ENCODE assay signal across 8 mouse cellular contexts in the genomic region with DNA sequence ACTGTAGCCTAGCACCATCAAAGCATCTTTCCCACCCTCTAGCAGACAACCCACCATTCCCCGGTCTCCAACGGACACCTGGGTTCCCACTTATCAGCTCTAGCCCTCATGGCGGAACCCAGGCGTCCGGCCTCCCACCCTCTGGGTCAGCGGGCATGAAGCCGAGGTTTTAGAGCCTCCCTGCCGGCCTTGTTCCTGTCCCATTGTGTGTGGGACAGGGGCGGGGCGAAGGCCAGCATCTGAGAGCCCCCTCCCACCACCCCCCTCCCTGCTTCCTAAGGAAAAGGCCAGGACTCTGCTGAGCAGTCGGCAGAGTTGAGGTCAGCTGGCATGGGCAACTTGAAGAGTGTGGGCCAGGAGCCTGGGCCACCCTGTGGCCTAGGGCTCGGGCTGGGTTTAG. TPM values are rescaled to one million over a fixed set of nuclear protein-coding genes. Genes with fewer than 3 reads are reported as not detected.
DNase-seq lines count a peak whose midpoint lies in the region; ATAC-seq and TF ChIP-seq lines count a peak whose summit lies in the region.

Gene Nos3, plus strand, starts transcription at position 303 of the 400 bp plus-strand sequence.

- H3K27me3 ChIP-seq in spleen, adult 2 months (ENCODE audit: control insufficient read depth, insufficient read depth, low read length) = no peaks in the 10 kb centered on the region
- no peaks in the 10 kb centered on the region for H3K27me3 ChIP-seq in heart, embryonic 14.5 days (ENCODE audit: control insufficient read depth, insufficient read depth, low read length)
- H3K27me3 ChIP-seq in neural tube, embryonic 15.5 days (replicated peaks) = no peaks in the 10 kb centered on the region

- peak; percentile 28 for ATAC-seq in heart, embryonic 14.5 days (ENCODE audit: insufficient number of reproducible peaks, insufficient read depth, low FRiP score, low read depth)
- ATAC-seq in neural tube, embryonic 15.5 days (ENCODE audit: low FRiP score) = no peak

- no peak for DNase-seq in spleen, adult 2 months (ENCODE audit: low read depth in 1 of 2, low spot score in 2 of 2)
- DNase-seq in spleen, postnatal 14 days (ENCODE audit: low spot score in 2 of 2) = no peak
- DNase-seq in kidney, postnatal 10 days = peak; percentile 79
- DNase-seq in Muller cell, postnatal 12 days (ENCODE audit: inconsistent ontology term) = no peak
- DNase-seq in cerebellum, adult 11-12 months = no peak
- no peak for DNase-seq in right cerebral cortex, adult 18-20 months

- no peaks in the 10 kb centered on the region for H3K36me3 ChIP-seq in spleen, adult 2 months (ENCODE audit: control insufficient read depth, insufficient read depth, low read length)
- H3K36me3 ChIP-seq in heart, embryonic 14.5 days (ENCODE audit: control insufficient read depth, insufficient read depth, low read length) = 0 out of 2 replicates have a peak, but pooled peaks cover 14% of the 10 kb centered on the region
- no peaks in the 10 kb centered on the region for H3K36me3 ChIP-seq in neural tube, embryonic 15.5 days

- H3K4me2 ChIP-seq in heart, embryonic 14.5 days (ENCODE audit: low read length) = peak within 1 kb of the TSS; percentile 55
- H3K4me2 ChIP-seq in neural tube, embryonic 15.5 days = 0 out of 2 replicates have a peak within 1 kb of the TSS, but pooled peaks have one; percentile 5

- H3K27ac ChIP-seq in spleen, adult 2 months (ENCODE audit: insufficient read depth, low read length) = 0 out of 2 replicates have a peak within 1 kb of the TSS, but pooled peaks have one; percentile 15
- H3K27ac ChIP-seq in heart, embryonic 14.5 days (replicated peaks in 1 of 2; ENCODE audit: control insufficient read depth in 1 of 2, insufficient read depth in 1 of 2, low read depth in 2 of 2, low read length in 2 of 2) = peak within 1 kb of the TSS; percentile 77 to 86
- H3K27ac ChIP-seq in neural tube, embryonic 15.5 days (replicated peaks) = no peak within 1 kb of the TSS

- 0 out of 2 replicates have a peak within 1 kb of the TSS, but pooled peaks have one; percentile 3 for H3K4me3 ChIP-seq in spleen, adult 2 months (ENCODE audit: extremely low read depth, insufficient read depth, insufficient read length)
- H3K4me3 ChIP-seq in heart, embryonic 14.5 days (ENCODE audit: control insufficient read depth in 1 of 2, insufficient read depth in 1 of 2, low read depth in 1 of 2, low read length in 2 of 2) = peak within 1 kb of the TSS; percentile 40 to 43
- peak within 1 kb of the TSS; percentile 18; the same call in 1 of the 2 replicates for H3K4me3 ChIP-seq in neural tube, embryonic 15.5 days (replicated peaks)

- H3K9me3 ChIP-seq in heart, embryonic 14.5 days (ENCODE audit: control insufficient read depth, low read length) = no peaks in the 10 kb centered on the region
- no peaks in the 10 kb centered on the region for H3K9me3 ChIP-seq in neural tube, embryonic 15.5 days (replicated peaks)

- TF ChIP-seq CTCF in spleen, adult 2 months (IDR thresholded peaks at IDR 0.05; ENCODE audit: extremely low read depth, insufficient read depth, insufficient read length, insufficient replicate concordance) = no peak

- H3K9ac ChIP-seq in heart, embryonic 14.5 days (ENCODE audit: low read length) = peak within 1 kb of the TSS; percentile 53
- H3K9ac ChIP-seq in neural tube, embryonic 15.5 days (replicated peaks) = no peak within 1 kb of the TSS

- no peak for TF ChIP-seq POLR2A in spleen, adult 2 months (IDR thresholded peaks at IDR 0.05; ENCODE audit: low read depth, low read length)

- WGBS in spleen, adult 2 months = 76% methylated on average over 12 of the region's 12 CpGs
- 52% methylated on average over 12 of the region's 12 CpGs for WGBS in heart, embryonic 14.5 days
- WGBS in neural tube, embryonic 15.5 days = 47% methylated on average over 12 of the region's 12 CpGs

- H3K4me1 ChIP-seq in spleen, adult 2 months (ENCODE audit: control insufficient read depth, insufficient read depth, insufficient read length) = no peaks in the 10 kb centered on the region
- peaks cover 17 to 21% of the 10 kb centered on the region in 2 experiments; a peak in 3 of 4 replicates for H3K4me1 ChIP-seq in heart, embryonic 14.5 days (ENCODE audit: control insufficient read depth in 2 of 2, insufficient read depth in 2 of 2, low read length in 2 of 2)
- peaks cover 6% of the 10 kb centered on the region; the same call in 1 of the 2 replicates for H3K4me1 ChIP-seq in neural tube, embryonic 15.5 days

RNA-seq across cellular contexts. Expression of gene Nos3, which starts in this region (rescaled TPM):
- polyA plus RNA-seq in spleen, adult 2 months (2012; rRNA removed) = 8.4 and 8.5 TPM in 2 replicates
- 27.7 and 28.2 TPM in 2 replicates for polyA plus RNA-seq in heart, embryonic 14.5 days (2014; fragmentation: Nextera tagmentation; extraction: Ambion mirVana)
- 9.3 and 10.6 TPM in 2 replicates for polyA plus RNA-seq in neural tube, embryonic 15.5 days (2015; fragmentation: Nextera tagmentation; extraction: Ambion mirVana)
